Comparison of ENCODE assay signal across 7 mouse cellular contexts in the genomic region with DNA sequence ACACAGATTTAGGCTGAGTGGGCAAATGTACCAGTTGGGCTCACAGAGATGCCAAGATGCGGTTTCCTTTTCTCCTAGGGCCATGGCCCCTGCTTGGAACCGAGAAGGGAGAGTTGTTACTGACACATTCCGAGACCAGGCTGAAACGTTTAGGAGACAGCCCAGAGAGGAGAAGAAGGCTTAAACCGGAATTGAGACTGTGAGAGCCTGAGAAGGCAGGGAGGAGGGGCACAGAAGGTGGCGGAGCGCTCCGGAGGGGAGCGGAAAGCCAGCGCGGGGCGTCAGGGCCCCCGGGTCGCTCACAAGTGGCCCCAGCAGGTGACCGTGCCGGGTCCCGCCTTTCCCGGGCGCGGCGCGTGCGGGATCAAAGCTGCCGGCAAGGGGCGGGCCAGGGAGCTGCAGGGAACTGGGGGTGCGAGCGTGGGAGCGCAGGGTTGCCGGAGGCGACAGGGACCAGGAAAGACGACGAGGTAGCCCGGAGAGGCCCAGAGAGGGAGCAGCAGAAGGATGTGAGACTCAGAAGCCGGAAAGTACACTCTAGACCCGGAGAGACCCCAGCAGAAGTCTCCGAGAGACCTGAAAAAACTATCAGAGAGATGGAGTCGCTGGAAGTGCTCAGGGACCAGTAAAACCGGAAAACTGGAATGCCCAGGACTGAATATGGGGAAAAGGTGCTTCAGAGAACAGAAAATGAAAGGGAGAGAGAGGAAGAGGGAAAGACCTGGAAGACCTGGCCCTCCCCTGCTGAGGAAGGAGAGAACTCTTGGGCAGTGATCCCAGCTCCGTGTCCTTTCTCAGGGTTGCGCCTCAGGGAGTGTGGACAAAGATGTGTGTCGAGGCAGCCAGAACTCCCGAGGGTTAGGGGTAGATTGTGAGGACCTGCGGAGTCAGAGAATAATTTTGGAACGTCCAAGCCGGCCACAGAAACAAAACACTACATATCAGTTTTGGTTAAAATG. TPM values are rescaled to one million over a fixed set of nuclear protein-coding genes. Genes with fewer than 3 reads are reported as not detected.
DNase-seq lines count a peak whose midpoint lies in the region; ATAC-seq lines count a peak whose summit lies in the region.

No protein-coding gene starts in this region.

- H3K4me3 ChIP-seq in forebrain, embryonic 13.5 days = peak overlapping the region; percentile 66
- peak overlapping the region; percentile 86 for H3K4me3 ChIP-seq in hindbrain, embryonic 13.5 days
- H3K4me3 ChIP-seq in limb, embryonic 11.5 days (ENCODE audit: low read depth, low read length) = peak overlapping the region; percentile 56
- peak overlapping the region; percentile 87 for H3K4me3 ChIP-seq in midbrain, embryonic 10.5 days

- no peaks in the 10 kb centered on the region for H3K9me3 ChIP-seq in forebrain, embryonic 13.5 days (replicated peaks)
- H3K9me3 ChIP-seq in hindbrain, embryonic 13.5 days = no peaks in the 10 kb centered on the region
- H3K9me3 ChIP-seq in limb, embryonic 11.5 days (ENCODE audit: control insufficient read depth, low read length) = no peaks in the 10 kb centered on the region
- H3K9me3 ChIP-seq in midbrain, embryonic 10.5 days (replicated peaks) = no peaks in the 10 kb centered on the region

- ATAC-seq in cerebellum, adult (ENCODE audit: insufficient number of reproducible peaks, low FRiP score, low TSS enrichment) = peak; percentile 24; the same call in 1 of the 2 replicates
- ATAC-seq in forebrain, embryonic 13.5 days = 0 out of 2 replicates have a peak, but pooled peaks have one; percentile 37
- no peak for ATAC-seq in hindbrain, embryonic 13.5 days (ENCODE audit: low FRiP score)
- no peak for ATAC-seq in limb, embryonic 11.5 days (ENCODE audit: insufficient number of reproducible peaks, low FRiP score, low TSS enrichment, low read depth)

- H3K9ac ChIP-seq in forebrain, embryonic 13.5 days = peak overlapping the region; percentile 81
- H3K9ac ChIP-seq in hindbrain, embryonic 13.5 days = peak overlapping the region; percentile 84
- H3K9ac ChIP-seq in limb, embryonic 11.5 days (ENCODE audit: low read length) = peak overlapping the region; percentile 60

- WGBS in forebrain, embryonic 13.5 days = under 1% methylated on average over 45 of the region's 45 CpGs
- under 1% methylated on average over 45 of the region's 45 CpGs for WGBS in hindbrain, embryonic 13.5 days
- 1% methylated on average over 45 of the region's 45 CpGs for WGBS in limb, embryonic 11.5 days
- WGBS in midbrain, embryonic 10.5 days = under 1% methylated on average over 45 of the region's 45 CpGs

- H3K4me1 ChIP-seq in forebrain, embryonic 13.5 days = peaks cover 42% of the 10 kb centered on the region
- H3K4me1 ChIP-seq in hindbrain, embryonic 13.5 days (replicated peaks) = peaks cover 44% of the 10 kb centered on the region
- H3K4me1 ChIP-seq in limb, embryonic 11.5 days (ENCODE audit: control insufficient read depth, insufficient read depth, low read length) = peaks cover 15% of the 10 kb centered on the region
- H3K4me1 ChIP-seq in midbrain, embryonic 10.5 days = peaks cover 61% of the 10 kb centered on the region

- peak overlapping the region; percentile 76 for H3K27ac ChIP-seq in forebrain, embryonic 13.5 days
- peak overlapping the region; percentile 71 for H3K27ac ChIP-seq in hindbrain, embryonic 13.5 days
- H3K27ac ChIP-seq in limb, embryonic 11.5 days (replicated peaks; ENCODE audit: low read depth, low read length) = peak overlapping the region; percentile 22; the same call in 1 of the 2 replicates
- peak overlapping the region; percentile 82 for H3K27ac ChIP-seq in midbrain, embryonic 10.5 days (replicated peaks)

- H3K27me3 ChIP-seq in forebrain, embryonic 13.5 days = peaks cover 21% of the 10 kb centered on the region
- H3K27me3 ChIP-seq in hindbrain, embryonic 13.5 days = peaks cover 61% of the 10 kb centered on the region
- 0 out of 2 replicates have a peak, but pooled peaks cover 4% of the 10 kb centered on the region for H3K27me3 ChIP-seq in limb, embryonic 11.5 days (ENCODE audit: control insufficient read depth, insufficient read depth, low read length)
- peaks cover 79% of the 10 kb centered on the region for H3K27me3 ChIP-seq in midbrain, embryonic 10.5 days (ENCODE audit: low read depth, poor library complexity, severe bottlenecking)

- DNase-seq in MN1 (ENCODE audit: low spot score) = peak; percentile 54
- peak; percentile 74 for DNase-seq in limb, embryonic 11.5 days (ENCODE audit: low spot score)
- peak; percentile 76 for DNase-seq in midbrain, embryonic 10.5 days (ENCODE audit: low spot score)
- DNase-seq in spleen, adult 18-20 months = peak; percentile 55 to 71

- no peaks in the 10 kb centered on the region for H3K36me3 ChIP-seq in forebrain, embryonic 13.5 days (ENCODE audit: poor library complexity, severe bottlenecking)
- H3K36me3 ChIP-seq in hindbrain, embryonic 13.5 days = no peaks in the 10 kb centered on the region
- no peaks in the 10 kb centered on the region for H3K36me3 ChIP-seq in limb, embryonic 11.5 days (ENCODE audit: control insufficient read depth, insufficient read depth, low read length)
- H3K36me3 ChIP-seq in midbrain, embryonic 10.5 days = no peaks in the 10 kb centered on the region

- peak overlapping the region; percentile 71 for H3K4me2 ChIP-seq in forebrain, embryonic 13.5 days
- peak overlapping the region; percentile 97 for H3K4me2 ChIP-seq in hindbrain, embryonic 13.5 days
- peak overlapping the region; percentile 84 for H3K4me2 ChIP-seq in limb, embryonic 11.5 days (ENCODE audit: low read depth, severe bottlenecking)

RNA-seq across cellular contexts. Expression of a gene that starts 2.2 kb away (rescaled TPM):
- 0.12 and 0.21 TPM in 2 replicates for polyA plus RNA-seq in forebrain, embryonic 13.5 days (2015; fragmentation: Nextera tagmentation; extraction: Ambion mirVana)
- polyA plus RNA-seq in hindbrain, embryonic 13.5 days (2015; fragmentation: Nextera tagmentation; extraction: Ambion mirVana) = 0.26 and 0.35 TPM in 2 replicates
- polyA plus RNA-seq in limb, embryonic 11.5 days (2014; fragmentation: Nextera tagmentation; extraction: Ambion mirVana) = 0.54 and 0.65 TPM in 2 replicates
- 0.07 and 0.09 TPM in 2 replicates for polyA plus RNA-seq in midbrain, embryonic 10.5 days (2016; fragmentation: Nextera tagmentation; extraction: Ambion mirVana)

RNA-seq across cellular contexts. Expression of a gene that starts 4.4 kb away (rescaled TPM):
- 0.21 and 0.34 TPM in 2 replicates for polyA plus RNA-seq in forebrain, embryonic 13.5 days (2015; fragmentation: Nextera tagmentation; extraction: Ambion mirVana)
- 0.13 and 0.25 TPM in 2 replicates for polyA plus RNA-seq in hindbrain, embryonic 13.5 days (2015; fragmentation: Nextera tagmentation; extraction: Ambion mirVana)
- polyA plus RNA-seq in limb, embryonic 11.5 days (2014; fragmentation: Nextera tagmentation; extraction: Ambion mirVana) = 0.19 TPM in 1 of 2 replicates, not detected in the other
- 0.07 and 0.14 TPM in 2 replicates for polyA plus RNA-seq in midbrain, embryonic 10.5 days (2016; fragmentation: Nextera tagmentation; extraction: Ambion mirVana)

RNA-seq across cellular contexts. Expression of a gene that starts 7.7 kb away (rescaled TPM):
- 1.5 TPM in 1 of 2 replicates, not detected in the other for polyA plus RNA-seq in forebrain, embryonic 13.5 days (2015; fragmentation: Nextera tagmentation; extraction: Ambion mirVana)
- 0.71 and 1.3 TPM in 2 replicates for polyA plus RNA-seq in hindbrain, embryonic 13.5 days (2015; fragmentation: Nextera tagmentation; extraction: Ambion mirVana)
- 0.17 and 0.25 TPM in 2 replicates for polyA plus RNA-seq in limb, embryonic 11.5 days (2014; fragmentation: Nextera tagmentation; extraction: Ambion mirVana)
- 0.17 and 0.25 TPM in 2 replicates for polyA plus RNA-seq in midbrain, embryonic 10.5 days (2016; fragmentation: Nextera tagmentation; extraction: Ambion mirVana)

RNA-seq across cellular contexts. Expression of a gene that starts 23.0 kb away (rescaled TPM):
- polyA plus RNA-seq in forebrain, embryonic 13.5 days (2015; fragmentation: Nextera tagmentation; extraction: Ambion mirVana) = 6.0 and 6.4 TPM in 2 replicates
- polyA plus RNA-seq in hindbrain, embryonic 13.5 days (2015; fragmentation: Nextera tagmentation; extraction: Ambion mirVana) = 7.4 and 9.4 TPM in 2 replicates
- 8.0 and 9.1 TPM in 2 replicates for polyA plus RNA-seq in limb, embryonic 11.5 days (2014; fragmentation: Nextera tagmentation; extraction: Ambion mirVana)
- polyA plus RNA-seq in midbrain, embryonic 10.5 days (2016; fragmentation: Nextera tagmentation; extraction: Ambion mirVana) = 6.8 and 7.6 TPM in 2 replicates

RNA-seq across cellular contexts. Expression of a gene that starts 29.7 kb away (rescaled TPM):
- 110 and 124 TPM in 2 replicates for polyA plus RNA-seq in forebrain, embryonic 13.5 days (2015; fragmentation: Nextera tagmentation; extraction: Ambion mirVana)
- polyA plus RNA-seq in hindbrain, embryonic 13.5 days (2015; fragmentation: Nextera tagmentation; extraction: Ambion mirVana) = 217 and 227 TPM in 2 replicates
- 64.2 and 73.3 TPM in 2 replicates for polyA plus RNA-seq in limb, embryonic 11.5 days (2014; fragmentation: Nextera tagmentation; extraction: Ambion mirVana)
- 63.1 and 90.1 TPM in 2 replicates for polyA plus RNA-seq in midbrain, embryonic 10.5 days (2016; fragmentation: Nextera tagmentation; extraction: Ambion mirVana)

Comparison
In these comparisons a context has a peak if more than half of its experiments do, and no peak if none do; other contexts are left out.
1. ATAC-seq: peak in cerebellum, adult (single experiment) and forebrain, embryonic 13.5 days (single experiment); none in hindbrain, embryonic 13.5 days (single experiment) and limb, embryonic 11.5 days (single experiment).
2. H3K27ac ChIP-seq: peak in every context shown above with its lines; median percentile 82 in midbrain, embryonic 10.5 days; 76 in forebrain, embryonic 13.5 days; 71 in hindbrain, embryonic 13.5 days; 22 in limb, embryonic 11.5 days.
3. Peak in every context shown above with its lines, with median percentiles within 50 percentile points of each other: DNase-seq, H3K4me2 ChIP-seq, H3K4me3 ChIP-seq and H3K9ac ChIP-seq.